Mouse (Mus musculus): ENCODE measurements around the gene Tcf21.

Gene Tcf21

GRCm38 (mm10) chr10:22815461-22816236, 4.3 kb downstream of the Tcf21 start:
- no peak for DNase-seq

DNA sequence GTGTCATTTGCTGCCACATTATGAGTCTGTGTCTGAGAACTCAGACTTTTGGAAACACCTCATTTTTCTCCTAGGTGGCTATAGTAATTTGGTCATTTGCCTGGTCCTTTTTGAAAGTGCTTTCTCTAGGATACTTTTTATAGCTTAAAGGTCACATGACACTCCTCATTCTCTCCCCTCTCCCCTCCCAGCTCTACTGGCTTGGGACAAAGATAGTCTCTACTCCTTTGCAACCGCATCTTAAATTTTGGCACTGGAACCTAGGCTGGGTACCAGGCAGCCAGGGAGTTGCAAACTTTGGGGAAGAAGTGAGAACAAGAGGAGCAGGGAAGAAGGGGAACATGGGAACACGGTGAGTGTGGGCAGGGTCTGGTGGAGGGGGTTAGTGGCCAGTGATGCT, 5.2 kb downstream of the Tcf21 start:
- no peak for DNase-seq

DNA sequence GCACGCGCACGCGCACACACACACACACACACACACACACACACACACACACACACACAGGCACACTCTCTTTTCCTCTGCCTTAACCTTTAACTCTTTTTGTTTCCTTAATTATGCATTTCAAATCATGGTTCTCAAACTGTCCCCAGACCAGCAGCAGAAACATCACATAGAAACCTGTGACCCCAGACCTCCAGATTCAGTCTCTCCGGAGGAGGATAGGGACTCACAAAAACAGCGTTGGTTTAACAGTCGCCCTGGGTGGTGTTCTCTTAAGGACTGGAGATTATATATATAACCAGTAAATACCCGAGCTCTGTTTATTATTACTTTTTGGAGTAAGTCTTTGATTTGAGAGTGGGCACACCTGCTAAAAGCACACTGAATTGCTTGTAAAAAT, 5.7 kb downstream of the Tcf21 start:
- no peak for DNase-seq

GRCm38 (mm10) chr10:22813317-22813960, 6.5 kb downstream of the Tcf21 start:
- DNase-seq, result no peak

- DNase-seq, result no peak
Measured at GRCm38 (mm10) chr10:22811921-22812320, 8.1 kb downstream of the Tcf21 start.

DNA sequence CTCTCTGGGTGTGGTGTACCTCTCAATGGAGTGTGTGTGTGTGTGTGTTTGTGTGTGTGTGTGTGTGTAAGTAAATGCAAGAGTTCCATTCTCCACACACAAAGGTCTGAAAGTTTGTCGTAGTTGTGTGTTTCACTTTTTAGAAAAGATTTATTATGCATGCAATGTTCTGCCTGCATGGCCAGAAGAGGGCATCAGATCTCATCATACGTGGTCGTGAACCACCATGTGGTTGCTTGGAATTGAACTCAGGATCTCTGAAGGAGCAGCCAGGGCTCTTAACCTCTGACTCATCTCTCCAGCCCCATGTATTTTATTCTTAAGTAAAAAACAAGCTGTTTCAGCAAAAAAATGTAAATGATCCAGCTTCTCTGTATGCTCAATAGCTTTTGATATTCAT, 37.3 kb downstream of the Tcf21 start:
- DNase-seq, result no peak

DNA sequence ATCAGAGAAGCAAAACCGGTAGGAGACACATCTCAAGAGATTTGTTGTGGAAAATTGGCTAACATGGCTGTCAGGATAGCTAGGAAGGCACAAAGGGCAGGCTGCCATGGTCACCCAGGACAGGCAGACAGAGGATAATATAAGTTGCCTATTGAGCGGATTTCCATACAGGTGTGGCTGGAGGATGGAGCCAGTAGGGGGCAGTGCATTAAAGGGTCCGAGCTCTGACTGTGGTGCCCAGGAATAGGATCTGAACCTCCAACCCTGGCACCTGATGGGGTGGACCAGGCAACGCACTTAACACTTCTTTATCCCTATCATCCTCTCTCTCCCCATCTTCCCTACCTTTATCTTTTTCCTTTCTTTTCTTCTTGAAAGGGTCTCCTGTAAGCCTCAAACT, 38.5 kb downstream of the Tcf21 start:
- DNase-seq, result no peak

DNA sequence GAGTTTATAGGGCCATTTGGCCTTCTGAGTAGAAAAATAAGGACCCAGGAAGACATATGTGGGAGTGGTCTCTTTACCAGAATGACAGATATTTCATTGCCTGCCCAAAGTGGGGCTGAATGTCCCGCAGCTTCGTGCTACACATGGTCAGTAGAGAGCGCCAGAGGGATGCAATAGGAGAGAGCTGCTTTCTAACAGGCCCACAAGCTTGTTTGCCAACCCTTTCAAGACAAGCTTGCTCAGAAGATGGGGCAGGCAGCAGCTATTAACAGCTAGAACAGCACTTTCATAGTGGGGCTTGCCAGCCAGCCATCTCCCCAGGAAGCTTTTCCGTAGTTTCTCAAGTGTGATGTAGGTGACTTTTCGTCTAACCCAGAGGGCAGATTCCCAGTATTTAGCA, 42.0 kb downstream of the Tcf21 start:
- DNase-seq, result no peak

DNA sequence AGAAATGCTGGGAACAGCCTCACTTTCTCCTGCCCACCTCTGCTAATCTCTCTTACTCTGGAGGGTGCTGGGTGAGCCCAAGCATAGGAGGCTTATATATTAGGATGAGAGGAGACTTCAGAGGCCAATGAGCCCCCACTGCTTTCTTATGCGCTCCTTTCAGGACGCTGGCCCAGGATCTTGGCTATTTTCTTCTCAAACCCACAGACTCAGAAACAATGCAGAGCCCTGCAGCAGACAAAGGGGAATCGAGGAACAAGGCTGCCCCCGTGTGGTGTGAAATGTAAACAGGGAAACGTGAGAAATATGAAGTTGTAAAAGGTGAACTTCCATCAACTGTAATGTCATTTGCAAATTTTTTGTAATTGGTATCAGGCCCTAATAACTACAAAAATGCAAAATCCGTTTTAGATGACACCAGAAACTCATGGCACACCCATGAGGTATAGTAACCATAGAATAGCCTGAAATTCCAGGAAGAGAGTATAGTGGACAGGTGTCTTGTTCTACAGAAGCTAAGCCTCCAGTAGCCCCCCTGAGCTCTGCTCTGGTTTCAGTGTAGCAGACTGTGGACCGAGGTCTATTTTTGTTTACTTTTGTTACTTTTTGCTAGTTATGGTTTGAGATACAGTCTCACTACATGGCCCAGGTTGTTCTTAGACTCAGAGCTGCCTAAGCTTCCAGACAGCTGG, 43.8 kb downstream of the Tcf21 start:
- DNase-seq, result peak; percentile 38

DNA sequence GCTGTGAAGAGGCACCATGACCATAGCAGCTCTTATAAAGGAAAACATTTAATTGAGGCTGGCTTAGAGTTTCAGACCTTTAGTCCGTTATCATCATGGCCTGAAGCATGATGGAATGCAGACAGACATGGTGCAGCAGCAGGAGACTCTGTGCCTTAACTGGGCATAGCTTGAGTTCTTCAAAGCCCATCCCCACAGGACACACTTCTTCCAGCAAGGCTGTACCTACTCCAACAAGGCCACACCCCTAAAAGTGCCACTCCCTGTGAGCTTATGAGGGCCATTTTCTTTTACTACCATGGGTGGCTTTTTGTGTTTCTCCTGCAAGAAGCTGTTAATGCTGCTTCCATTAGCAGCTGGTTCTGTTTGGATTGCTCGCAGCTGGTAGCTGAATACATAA, 44.5 kb downstream of the Tcf21 start:
- DNase-seq, result no peak

- no peak for DNase-seq
Measured at GRCm38 (mm10) chr10:22774626-22775025, 45.3 kb downstream of the Tcf21 start.

Measured in right cerebral cortex, postnatal 25 days (tissue).